Mouse (Mus musculus) gastrocnemius, postnatal 36 days (tissue): ENCODE measurements around the gene Gcnt1. TPM values are rescaled to one million over a fixed set of nuclear protein-coding genes. Genes with fewer than 3 reads are reported as not detected.

Source experiments
- DNase-seq, 2 experiments: peaks; one replicate each; pipeline ENCODE4 v3.0.0; 2022
- intact Hi-C: fragments of 180-260 bp; cut with DNase I; formaldehyde crosslinking; loops from one replicate; pipeline ENCODE4 v1.15.1; 2025
- long read RNA-seq, 2 experiments: library from polyadenylated mRNA; stranded (forward); transcript quantifications; one replicate each; pipeline ENCODE4 v2.0.0; 2021
- total RNA-seq, 2 experiments: library from RNA; stranded (reverse); gene quantifications; 2 replicates each; pipeline ENCODE4 v1.2.3; 2021

The Gcnt1 gene
- under 1 TPM; 0.39 to 0.48 TPM for total RNA-seq
- long read RNA-seq, experiment 1, result 0 reads
- long read RNA-seq, experiment 2, result 0 reads

DNA sequence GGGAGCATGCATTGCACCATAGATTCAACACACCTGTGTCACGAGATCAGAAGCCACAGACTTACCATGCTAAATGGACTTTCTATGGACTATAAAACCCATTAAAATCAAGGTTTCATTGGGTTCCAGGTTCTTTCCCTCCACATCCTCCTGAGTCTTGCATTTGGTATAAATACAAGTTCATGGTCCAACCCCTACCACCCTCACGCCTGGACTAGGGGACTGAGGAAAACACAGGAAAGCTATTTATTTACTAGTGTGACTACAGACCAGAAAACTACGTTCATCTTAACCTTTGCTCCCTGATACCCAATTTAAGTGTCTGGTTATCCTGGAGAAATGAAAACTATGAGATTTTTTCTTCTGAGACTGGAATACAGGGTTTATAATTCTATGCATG lies at the start of gene Gcnt1:
Gene Gcnt1 (minus strand): TSS at position 144 of the 400 bp plus-strand sequence.
- no peak for DNase-seq
- intact Hi-C loops, result no loop called here

DNA sequence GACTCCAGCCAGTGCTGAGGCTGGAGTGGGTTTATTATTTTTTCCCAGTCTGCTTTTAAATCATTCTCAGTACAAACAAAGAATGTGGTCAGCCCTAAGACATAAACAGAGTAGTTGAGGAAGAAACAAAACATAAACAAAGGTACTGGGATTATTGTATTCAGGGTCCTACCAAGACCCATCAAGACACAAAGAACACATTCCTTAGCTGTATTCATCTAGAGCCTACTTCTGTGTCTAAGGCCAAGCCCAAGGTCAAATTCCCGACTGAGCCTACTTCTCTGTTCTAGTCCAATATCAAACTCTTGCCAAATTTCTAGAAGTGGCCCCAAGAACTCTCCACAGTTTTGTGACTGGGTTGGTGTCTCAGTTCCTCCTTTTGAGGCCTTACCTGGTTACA lies 45.2 kb upstream of the Gcnt1 start:
- intact Hi-C loops, result no loop called here

DNA sequence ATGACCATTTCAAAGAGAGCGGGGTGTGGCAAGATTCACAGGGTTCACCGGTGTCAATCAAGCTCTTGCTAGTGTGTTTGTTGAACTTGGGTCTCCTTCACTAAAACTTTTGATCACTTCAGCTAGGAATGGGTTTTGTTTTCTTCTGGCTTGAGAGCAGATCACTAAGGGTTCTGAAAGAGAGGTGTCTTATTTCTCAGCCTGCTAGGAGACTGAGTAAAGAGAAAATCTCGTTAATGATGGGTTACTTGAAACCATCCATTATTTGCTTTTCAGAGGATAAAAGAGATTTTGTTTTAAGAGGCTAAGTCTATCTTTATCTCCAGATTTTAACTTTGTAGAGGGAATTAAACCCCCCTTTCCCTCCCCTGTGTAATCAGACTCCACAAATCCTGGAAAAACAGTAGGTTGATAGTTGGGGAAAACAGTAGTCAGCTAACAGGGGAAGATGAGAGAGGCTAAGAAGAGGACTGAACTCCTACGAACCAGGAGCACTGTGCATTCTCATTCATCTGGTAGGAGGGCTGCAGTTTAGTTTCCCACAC lies 40.3 kb upstream of the Gcnt1 start:
- intact Hi-C loops, result no loop called here
- no peak for DNase-seq

More for the DNA sequence above, 45.2 kb upstream of the Gcnt1 start:
- DNase-seq, result no peak

DNA sequence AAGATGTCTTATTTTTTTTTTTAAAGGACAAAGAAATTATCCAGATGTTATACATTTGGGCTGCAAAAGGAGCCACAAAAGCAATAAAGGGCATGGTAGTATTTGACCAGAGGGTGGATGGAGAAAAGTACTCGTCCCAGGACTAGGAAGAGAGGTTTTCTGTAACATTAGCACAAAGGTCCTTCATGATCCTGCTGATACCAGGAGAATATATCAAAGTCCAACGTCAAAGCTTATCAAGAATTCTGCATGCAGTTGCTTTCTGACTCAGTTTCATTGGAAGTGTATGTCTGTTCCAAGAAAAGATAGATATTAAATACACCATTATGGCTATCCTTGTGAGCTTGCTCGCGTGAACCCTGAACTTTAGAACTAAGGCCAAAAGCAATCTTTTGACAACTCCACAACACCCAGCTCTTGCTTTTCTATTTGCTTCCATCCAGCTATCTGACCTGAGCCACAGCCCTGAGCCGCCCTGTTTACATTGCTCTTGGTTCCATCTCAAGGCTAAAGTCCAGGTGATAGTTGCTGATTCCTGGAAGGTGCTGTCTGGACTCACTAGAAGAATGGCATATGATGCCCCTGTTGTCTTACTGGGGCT lies 37.9 kb upstream of the Gcnt1 start:
- intact Hi-C loops, result no loop called here

DNA sequence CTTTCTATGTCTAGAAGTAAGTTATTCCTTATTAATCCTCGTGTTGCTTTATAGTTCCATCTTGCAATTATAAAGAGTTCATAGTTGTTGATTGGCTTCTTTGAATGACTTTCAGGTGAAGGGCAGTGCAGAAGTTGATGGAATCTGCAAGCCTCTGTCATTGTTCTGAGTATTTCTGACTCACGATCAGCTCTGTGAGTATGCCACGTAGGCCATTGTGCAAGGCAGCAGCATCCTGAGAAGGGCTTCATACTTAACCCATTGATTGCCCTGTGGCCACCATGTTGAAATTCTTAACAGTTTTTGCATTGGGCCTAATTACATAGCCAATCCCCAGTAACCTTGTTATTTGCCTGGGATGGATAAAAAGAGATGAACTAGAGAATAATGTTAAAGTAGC lies 36.7 kb upstream of the Gcnt1 start:
- no peak for DNase-seq
- intact Hi-C loops, result no loop called here

More for the DNA sequence above, 37.9 kb upstream of the Gcnt1 start:
- DNase-seq, result no peak

DNA sequence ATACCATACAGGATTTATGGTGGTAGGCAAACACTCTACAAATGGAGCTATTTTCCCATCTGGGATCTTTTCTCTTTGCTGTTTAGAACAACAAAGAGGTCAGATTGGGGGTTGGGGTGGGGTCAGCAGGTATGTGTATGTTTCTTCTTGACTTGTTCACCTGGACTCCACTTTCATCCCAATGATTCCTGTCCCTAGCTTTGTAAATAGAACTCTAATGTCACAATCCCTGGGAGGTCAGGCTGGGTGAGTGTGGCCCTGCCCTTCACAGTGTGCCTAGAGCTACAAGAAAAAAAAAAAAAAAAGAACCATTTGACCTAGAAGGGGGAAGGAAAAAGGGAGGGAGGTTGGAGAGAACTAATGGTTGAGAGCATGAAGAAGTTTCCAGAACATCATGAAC lies 35.9 kb upstream of the Gcnt1 start:
- intact Hi-C loops, result no loop called here
- no peak for DNase-seq

DNA sequence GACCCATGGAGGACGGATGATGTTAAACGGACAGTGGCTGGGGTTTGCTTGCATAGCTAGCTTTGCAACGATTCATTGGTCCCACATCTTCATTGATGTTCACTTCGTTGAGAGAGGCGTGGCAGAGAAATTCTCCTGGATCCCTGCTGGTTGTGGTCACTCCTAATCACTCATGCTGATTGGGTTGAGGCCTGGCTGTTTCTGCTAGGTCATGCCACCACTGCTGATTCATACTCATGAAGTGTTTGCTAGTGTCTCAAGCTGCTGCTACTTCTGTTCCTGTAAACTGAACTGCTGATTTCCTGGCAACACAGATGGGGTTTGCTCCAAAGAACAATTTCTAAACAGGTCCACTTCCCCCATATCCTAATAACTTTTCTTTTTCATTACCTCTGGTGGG lies 34.2 kb upstream of the Gcnt1 start:
- DNase-seq, result no peak
- intact Hi-C loops, result no loop called here

DNA sequence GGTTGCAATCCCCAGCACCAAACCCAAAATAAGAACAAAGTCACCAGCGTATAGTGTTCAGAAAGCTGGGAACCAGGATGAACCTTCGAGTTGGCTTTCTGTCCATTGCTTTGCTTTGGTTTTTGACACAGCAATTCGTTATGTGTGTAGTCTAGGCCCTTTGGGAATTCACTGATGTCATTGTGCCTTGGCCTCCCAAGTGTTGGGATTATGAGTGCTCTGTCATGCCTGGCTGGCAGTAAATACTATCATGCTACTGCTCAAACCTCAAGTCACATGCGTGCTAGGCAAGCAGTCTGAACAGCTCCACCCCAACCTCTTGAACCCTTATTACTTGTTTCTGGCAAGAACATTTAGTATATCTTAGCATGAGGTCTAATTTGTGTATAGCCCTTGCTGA lies 30.5 kb upstream of the Gcnt1 start:
- DNase-seq, result no peak
- intact Hi-C loops, result no loop called here

DNA sequence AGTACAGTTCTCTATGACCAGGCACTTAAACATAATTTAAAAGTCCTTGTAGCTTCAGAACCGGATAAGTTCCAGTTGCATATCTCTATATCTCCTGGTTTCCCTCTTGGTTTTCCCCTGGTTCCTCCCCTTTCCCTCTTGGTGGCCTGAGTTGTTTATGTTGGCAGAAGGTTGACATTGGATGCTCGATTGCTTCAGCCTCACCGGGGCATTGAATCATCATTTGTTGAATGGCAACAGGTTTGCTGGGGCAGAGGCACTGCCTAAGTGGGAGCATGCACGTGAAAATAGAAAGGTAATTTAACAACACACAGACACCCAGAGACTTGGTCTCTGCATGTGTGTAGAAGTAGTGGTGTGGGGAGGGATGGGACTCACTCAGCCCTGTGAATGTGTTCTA lies 27.9 kb upstream of the Gcnt1 start:
- DNase-seq, result no peak

DNA sequence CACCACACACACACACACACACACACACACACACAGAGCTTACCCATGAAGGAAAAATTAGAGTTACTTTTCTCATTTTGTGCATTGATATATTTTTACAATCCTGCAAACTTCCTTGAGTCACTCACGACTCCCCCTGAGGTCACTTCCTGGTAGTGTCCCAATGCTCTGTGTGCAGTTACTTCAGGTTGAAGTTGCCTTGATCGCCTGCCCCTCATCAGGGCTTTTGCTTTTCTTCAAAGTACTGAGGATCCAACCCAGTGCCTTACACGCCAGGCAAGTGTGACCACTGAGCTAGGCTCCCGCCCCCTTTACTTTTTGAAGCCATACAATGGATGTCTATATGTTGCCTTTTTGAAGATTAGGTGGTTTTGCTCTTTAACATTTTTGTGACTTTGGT lies 27.3 kb upstream of the Gcnt1 start:
- DNase-seq, result no peak
- intact Hi-C loops, result no loop called here

More for the DNA sequence above, 27.9 kb upstream of the Gcnt1 start:
- intact Hi-C loops, result no loop called here

DNA sequence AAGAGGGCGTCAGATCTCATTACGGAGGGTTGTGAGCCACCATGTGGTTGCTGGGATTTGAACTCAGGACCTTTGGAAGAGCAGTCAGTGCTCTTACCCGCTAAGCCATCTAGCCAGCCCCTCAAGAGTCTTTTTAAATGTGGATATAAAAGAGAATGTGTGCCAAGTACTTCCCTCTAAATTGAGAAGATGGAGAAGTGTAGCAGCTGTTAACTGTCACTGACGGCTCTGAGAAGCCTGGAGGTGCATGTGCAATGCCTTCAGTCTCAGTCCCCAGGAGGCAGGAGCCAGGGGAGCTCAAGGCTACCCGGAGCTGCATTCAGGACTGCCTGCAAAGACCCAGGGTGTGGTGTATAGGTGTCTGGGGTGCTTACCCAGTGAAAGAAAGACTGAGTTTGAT lies 25.3 kb upstream of the Gcnt1 start:
- DNase-seq, result no peak
- intact Hi-C loops, result no loop called here

DNA sequence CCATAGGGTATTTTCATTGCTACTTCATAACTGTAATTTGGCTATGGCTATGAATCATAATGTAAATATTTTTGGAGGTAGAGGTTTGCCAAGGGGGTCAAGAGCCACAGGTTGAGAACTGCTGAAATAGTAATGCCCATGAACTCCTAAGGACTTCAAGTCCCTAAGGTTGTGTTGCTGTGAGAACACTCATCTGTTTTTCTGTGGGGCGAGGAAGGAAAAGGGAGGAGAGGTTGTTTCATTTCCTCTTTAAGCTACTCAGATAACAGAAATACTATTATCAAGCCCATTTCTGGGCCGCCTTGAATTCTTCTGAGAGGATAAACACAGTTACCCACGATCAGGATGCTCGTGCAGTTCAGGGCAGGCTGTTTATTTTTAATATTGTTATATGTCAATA lies 24.2 kb upstream of the Gcnt1 start:
- DNase-seq, result no peak
- intact Hi-C loops, result no loop called here

DNA sequence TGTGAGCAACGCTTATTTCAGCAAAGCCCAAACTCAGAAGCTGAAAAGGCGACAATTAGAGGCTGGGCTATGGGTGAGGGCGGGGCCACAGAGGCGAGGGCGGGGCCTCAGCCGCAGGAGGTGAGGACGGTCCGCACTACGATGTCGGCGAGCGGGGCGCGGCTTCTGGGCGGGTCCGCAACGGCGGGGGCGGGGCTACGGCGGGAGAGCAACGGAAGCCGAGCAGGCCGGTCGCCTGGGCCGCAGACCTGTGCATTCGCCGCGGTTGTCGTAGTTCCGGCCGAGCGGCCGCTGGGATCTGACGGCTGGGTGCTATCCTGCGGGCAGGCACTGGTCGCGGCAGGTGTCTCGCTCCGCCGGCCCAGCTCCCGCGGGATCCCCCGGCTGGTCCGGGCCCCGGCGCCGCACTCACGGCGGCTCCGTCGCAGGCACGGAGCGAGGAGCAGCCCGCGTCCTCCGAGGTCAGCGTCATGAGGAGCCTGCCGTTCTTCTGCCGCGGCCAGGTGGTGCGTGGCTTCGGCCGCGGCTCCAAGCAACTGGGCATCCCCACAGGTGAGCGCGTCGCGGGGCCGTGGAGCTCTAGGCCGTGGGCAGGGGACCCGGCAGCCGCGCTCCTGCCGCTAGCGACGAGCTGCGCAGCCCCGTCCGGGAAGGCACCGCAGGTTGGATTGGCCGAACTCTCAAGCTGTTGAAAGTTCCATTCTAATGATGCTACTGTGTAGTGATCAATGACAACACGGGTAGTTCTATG lies 21.4 kb upstream of the Gcnt1 start, which contains the start of gene Rfk:
Gene Rfk (plus strand): TSS at position 203 of the 751 bp plus-strand sequence.
- intact Hi-C loops, result no loop called here
- peak; percentile 85 to 92 for DNase-seq

DNA sequence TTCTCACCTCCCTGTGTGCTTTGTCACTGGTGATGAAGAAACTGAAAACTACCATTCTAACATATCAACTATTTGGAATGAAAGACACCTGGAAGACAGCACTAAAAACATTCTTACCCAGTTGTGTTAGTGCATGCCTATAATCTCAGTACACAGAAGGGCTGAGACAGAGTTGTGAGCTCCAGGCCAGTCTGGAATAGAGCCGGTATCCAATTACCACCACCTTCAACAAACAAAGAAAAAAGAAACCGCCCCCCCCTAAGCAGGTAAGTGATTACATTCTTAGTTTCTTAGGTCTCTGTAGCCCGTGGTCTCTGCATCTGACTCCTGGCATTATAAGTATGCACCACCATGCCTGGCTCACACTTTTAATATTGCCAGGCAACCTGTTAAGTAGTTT lies 20.2 kb upstream of the Gcnt1 start:
- no peak for DNase-seq
- intact Hi-C loops, result no loop called here

DNA sequence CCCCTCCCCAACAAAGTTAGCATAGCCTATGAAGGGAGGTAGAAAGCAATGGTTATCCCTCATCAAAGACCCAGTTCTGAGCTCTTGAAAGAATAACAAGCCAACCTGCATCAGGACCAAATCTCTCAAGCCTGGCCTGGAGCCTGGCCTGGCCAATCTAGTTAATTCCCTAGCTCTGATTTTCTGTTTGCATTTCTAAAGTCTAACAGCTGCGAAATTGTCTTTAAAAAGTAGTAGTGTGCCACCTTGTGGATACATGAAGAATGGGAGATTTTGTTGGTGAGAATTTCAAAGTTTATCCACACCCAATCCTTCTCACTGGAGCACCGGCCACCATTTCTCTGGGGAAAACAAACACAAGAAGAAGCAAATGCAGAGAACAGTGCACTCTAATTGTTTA lies 15.8 kb upstream of the Gcnt1 start:
- no peak for DNase-seq
- intact Hi-C loops, result loop anchor here (2.0 kb wide), 1 partner anchor 264 kb away; no protein-coding TSS in a partner anchor

DNA sequence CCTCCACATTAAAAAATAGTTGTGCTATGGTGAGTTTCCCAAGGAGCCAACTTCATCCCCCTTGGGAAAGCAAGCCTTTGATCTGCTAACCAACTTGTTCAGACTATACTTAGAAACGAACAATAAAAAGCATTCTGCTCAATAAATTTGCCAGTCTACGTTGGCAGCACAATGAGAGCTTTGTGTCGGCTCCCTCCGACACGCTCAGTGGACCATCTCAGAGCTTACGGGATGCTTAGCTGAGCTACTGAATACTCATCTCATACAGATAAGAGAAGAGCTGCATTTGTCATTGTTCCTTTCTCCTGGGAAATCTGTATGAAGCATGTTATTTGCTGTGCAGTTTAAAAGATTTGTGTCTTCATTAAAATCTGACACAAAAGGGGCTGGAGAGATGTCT lies 13.8 kb upstream of the Gcnt1 start:
- intact Hi-C loops, result no loop called here
- DNase-seq, result no peak

DNA sequence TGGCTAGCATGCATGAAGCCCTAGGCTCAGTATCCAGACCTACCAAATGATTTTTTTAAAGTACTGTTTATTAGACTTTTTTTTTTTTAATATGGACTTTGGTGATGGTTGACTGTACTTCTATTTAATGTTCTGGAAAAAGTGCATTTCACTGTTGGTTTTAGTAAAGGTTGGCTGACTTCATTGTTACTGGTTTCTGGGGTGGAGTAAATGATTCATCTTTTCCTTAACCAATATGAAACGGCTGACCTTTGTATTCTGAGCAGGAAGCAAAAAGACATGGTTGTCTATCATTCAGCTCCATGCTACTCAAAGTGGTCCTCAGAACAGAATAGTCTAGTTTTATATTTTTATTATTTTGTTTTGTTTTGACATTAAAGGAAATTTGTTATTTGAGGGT lies 12.8 kb upstream of the Gcnt1 start:
- DNase-seq, result no peak
- intact Hi-C loops, result no loop called here

DNA sequence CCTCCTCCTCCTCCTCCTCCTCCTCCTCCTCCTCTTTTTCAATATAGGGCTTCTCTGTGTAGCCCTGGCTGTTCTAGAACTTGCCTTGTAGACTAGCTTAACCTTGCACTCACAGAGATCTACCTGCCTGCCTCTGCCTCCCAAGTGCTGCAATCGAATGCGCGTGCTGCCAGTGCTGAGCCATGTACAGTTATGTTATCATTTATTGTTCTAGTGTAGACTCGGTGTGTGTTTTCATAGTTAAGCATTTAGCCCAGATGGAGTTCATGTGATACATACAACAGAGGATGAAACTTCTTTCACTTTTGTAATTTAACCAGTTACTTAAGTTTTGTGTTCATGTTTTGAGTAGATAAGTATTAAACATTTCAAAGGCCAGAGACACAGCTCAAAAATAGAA lies 12.4 kb upstream of the Gcnt1 start:
- no peak for DNase-seq
- intact Hi-C loops, result no loop called here

DNA sequence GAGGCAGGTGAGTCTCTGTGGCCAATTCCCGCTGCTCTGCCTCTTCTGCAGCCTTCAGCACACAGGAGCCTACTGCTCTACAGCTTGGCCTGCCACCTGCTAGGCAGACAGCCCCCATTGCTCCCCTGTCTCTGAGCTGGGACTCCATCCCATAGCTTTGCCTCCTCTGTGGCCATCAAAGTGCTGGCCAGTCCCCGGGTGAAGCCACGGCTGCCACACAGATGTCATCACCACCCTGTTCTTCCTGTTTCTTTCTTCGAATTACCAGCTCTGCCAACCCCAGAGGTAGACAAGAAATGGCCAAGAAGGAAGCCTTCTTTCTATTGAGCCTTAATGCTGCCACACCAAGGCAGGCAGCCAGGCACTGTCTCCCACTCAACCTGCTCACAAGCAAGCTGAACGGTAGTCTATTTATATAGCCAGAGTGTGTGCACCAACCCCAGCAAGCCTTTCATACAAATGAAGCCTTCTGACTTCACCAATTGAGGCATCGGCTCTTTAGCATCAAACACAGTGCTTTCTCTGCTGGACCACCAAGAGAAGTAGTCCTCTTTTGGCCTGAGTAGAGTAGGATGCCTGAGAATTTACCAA lies 10.3 kb upstream of the Gcnt1 start:
- no peak for DNase-seq
- intact Hi-C loops, result no loop called here

DNA sequence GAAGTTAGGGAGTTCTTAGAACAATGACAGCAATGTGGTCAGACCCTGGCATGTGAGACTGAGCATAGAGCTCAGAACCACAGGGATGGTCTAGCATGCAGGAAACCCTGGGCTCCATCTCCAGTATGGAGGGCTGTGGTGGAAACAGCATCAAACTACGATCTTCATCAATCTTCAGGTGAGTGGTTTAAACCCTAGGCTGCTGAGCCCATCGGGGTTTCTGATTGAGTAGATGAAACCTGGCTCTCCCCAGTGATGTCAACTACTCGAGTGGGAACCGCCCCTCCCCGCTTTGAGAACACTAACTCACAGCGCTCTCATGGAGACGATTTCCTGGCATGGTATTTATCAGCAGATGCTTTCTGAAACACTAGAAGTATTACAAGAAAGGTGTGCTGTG lies 7.9 kb upstream of the Gcnt1 start:
- intact Hi-C loops, result no loop called here
- no peak for DNase-seq

DNA sequence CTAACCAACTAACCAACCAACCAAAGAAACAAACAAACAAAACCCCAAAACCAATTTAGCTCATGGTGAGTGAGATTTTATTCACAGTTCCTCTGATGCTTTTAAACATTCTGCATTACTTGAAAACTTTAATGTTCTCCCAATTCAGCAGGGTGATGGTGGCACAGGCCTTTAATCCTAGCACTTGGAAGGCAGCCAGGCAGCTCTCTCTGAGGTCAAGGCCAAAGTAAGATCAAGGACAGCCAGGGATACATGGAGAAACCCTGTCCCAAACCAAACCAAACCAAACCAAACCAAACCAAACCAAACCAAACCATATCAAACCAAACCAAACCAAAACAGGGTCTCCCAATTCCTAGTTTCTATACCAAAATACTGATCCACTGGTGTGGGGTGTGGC lies 6.2 kb upstream of the Gcnt1 start:
- intact Hi-C loops, result no loop called here
- no peak for DNase-seq

DNA sequence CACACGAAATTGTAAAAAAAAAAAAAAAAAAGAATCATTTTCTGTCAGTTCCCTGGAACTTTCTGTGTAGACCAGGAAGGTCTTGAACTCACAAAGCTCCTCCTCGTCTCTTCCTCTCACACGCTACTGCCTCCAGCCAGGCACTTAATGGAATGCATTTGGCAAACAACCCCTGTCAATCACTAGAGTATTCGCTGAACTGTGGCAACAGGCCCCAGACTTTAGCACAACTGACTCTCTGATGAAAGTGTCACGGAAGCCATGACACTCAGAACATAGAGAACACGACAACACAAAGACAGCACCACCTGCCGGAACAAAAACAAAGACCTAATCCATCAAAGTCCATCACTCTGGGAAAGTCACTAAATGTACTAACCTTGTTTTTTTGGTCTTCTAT lies 3.1 kb downstream of the Gcnt1 start:
- DNase-seq, result no peak
- intact Hi-C loops, result loop anchor here (5.0 kb wide), 1 partner anchor 242 kb away; no protein-coding TSS in a partner anchor
